In genomic region chr11:117994250-117995057, GRCm38 (mm10) we compare ENCODE assay signal across 8 mouse cellular contexts. TPM values are rescaled to one million over a fixed set of nuclear protein-coding genes. Genes with fewer than 3 reads are reported as not detected.
DNase-seq lines count a peak whose midpoint lies in the region; ATAC-seq lines count a peak whose summit lies in the region.

No protein-coding gene starts in this region.

- H3K4me1 ChIP-seq in embryonic facial prominence, embryonic 12.5 days = peaks cover 39% of the 10 kb centered on the region
- peaks cover 78% of the 10 kb centered on the region for H3K4me1 ChIP-seq in embryonic facial prominence, embryonic 10.5 days

- DNase-seq in embryonic facial prominence, embryonic 10.5 days (ENCODE audit: low spot score) = no peak
- DNase-seq in thymus, postnatal 0 days (ENCODE audit: low spot score) = peak; percentile 14
- no peak for DNase-seq in thymus, postnatal 36 days
- peak; percentile 48 for DNase-seq in kidney, postnatal 10 days
- no peak for DNase-seq in spleen, adult 12 weeks (ENCODE audit: low spot score)
- no peak for DNase-seq in natural killer cell, adult 2 months (ENCODE audit: low spot score in 2 of 2)

- peak overlapping the region; percentile 65; the same call in 1 of the 2 replicates for H3K27ac ChIP-seq in embryonic facial prominence, embryonic 12.5 days
- no peak overlapping the region for H3K27ac ChIP-seq in embryonic facial prominence, embryonic 10.5 days (replicated peaks)

- H3K27me3 ChIP-seq in embryonic facial prominence, embryonic 12.5 days = no peaks in the 10 kb centered on the region
- H3K27me3 ChIP-seq in embryonic facial prominence, embryonic 10.5 days (replicated peaks; ENCODE audit: low read depth, poor library complexity, severe bottlenecking) = no peaks in the 10 kb centered on the region

- H3K4me3 ChIP-seq in embryonic facial prominence, embryonic 12.5 days = no peak overlapping the region
- H3K4me3 ChIP-seq in embryonic facial prominence, embryonic 10.5 days = no peak overlapping the region

- peak overlapping the region; percentile 7; the same call in 1 of the 2 replicates for H3K9ac ChIP-seq in embryonic facial prominence, embryonic 12.5 days

- no peak for ATAC-seq in embryonic facial prominence, embryonic 12.5 days (ENCODE audit: insufficient number of reproducible peaks, insufficient read depth, low FRiP score, low TSS enrichment)
- no peak for ATAC-seq in monocyte, adult 5-6 weeks (replicated peaks; ENCODE audit: insufficient number of reproducible peaks, low FRiP score, low TSS enrichment, poor library complexity, severe bottlenecking)

- no peaks in the 10 kb centered on the region for H3K9me3 ChIP-seq in embryonic facial prominence, embryonic 12.5 days
- H3K9me3 ChIP-seq in embryonic facial prominence, embryonic 10.5 days = no peaks in the 10 kb centered on the region

- H3K36me3 ChIP-seq in embryonic facial prominence, embryonic 12.5 days = peaks cover 5% of the 10 kb centered on the region; the same call in 1 of the 2 replicates
- peaks cover 20% of the 10 kb centered on the region for H3K36me3 ChIP-seq in embryonic facial prominence, embryonic 10.5 days (replicated peaks)

- no peak overlapping the region for H3K4me2 ChIP-seq in embryonic facial prominence, embryonic 12.5 days (replicated peaks)

- 68% methylated on average over 9 of the region's 9 CpGs for WGBS in embryonic facial prominence, embryonic 12.5 days
- 75% methylated on average over 9 of the region's 9 CpGs for WGBS in embryonic facial prominence, embryonic 10.5 days

RNA-seq across cellular contexts. Expression of gene Pgs1, which starts 8.4 kb away (rescaled TPM):
- 43.0 and 46.2 TPM in 2 replicates for polyA plus RNA-seq in embryonic facial prominence, embryonic 12.5 days (2016; fragmentation: Nextera tagmentation; extraction: Ambion mirVana)
- 43.5 and 44.6 TPM in 2 replicates for polyA plus RNA-seq in embryonic facial prominence, embryonic 10.5 days (2016; fragmentation: Nextera tagmentation; extraction: Ambion mirVana)
- polyA plus RNA-seq in thymus, postnatal 0 days (2015; fragmentation: Nextera tagmentation; extraction: Ambion mirVana) = 54.8 and 55.6 TPM in 2 replicates
- 20.4 to 31.7 TPM (median 30.1 TPM) in 3 replicates for total RNA-seq in monocyte, adult 5-6 weeks (2017)

RNA-seq across cellular contexts. Expression of gene Socs3, which starts 24.6 kb away (rescaled TPM):
- polyA plus RNA-seq in embryonic facial prominence, embryonic 12.5 days (2016; fragmentation: Nextera tagmentation; extraction: Ambion mirVana) = 18.4 and 19.3 TPM in 2 replicates
- polyA plus RNA-seq in embryonic facial prominence, embryonic 10.5 days (2016; fragmentation: Nextera tagmentation; extraction: Ambion mirVana) = 13.6 and 16.7 TPM in 2 replicates
- polyA plus RNA-seq in thymus, postnatal 0 days (2015; fragmentation: Nextera tagmentation; extraction: Ambion mirVana) = 25.8 and 26.7 TPM in 2 replicates
- total RNA-seq in monocyte, adult 5-6 weeks (2017) = 67.9 to 84.4 TPM (median 70.9 TPM) in 3 replicates

Comparison
In these comparisons a context has a peak if more than half of its experiments do, and no peak if none do; other contexts are left out.
1. DNase-seq: peak in thymus, postnatal 0 days (single experiment) and kidney, postnatal 10 days (single experiment); none in embryonic facial prominence, embryonic 10.5 days (single experiment), thymus, postnatal 36 days (0 of 2), spleen, adult 12 weeks (single experiment) and natural killer cell, adult 2 months (0 of 2).